Mouse (Mus musculus): ENCODE measurements around the gene Fbln5.

Gene Fbln5

GRCm38 (mm10) chr12:101807400-101807799 is 11.5 kb downstream of the Fbln5 start:
- peak in 1 of 2 experiments; percentile 31 for DNase-seq

DNA sequence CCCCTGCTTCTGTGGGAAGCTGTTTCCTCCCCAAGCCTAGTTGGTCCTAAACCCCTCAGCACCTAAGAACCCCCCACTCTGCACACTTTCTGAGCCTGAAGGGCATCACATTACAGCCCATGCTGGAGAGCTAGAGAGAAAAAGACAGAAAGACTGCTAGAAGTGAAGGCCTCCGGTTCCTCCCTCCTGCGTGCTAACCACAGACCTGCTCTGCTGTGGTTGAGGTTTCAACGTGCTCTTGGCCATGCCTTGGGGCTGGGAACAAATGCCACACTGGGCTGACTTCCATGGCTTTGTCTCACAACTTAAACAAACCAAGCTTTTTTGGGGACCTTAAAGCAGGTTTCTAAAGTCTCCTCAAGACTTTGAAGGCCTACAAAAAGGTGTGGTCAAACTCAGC is 16.4 kb downstream of the Fbln5 start:
- DNase-seq: no peak

DNA sequence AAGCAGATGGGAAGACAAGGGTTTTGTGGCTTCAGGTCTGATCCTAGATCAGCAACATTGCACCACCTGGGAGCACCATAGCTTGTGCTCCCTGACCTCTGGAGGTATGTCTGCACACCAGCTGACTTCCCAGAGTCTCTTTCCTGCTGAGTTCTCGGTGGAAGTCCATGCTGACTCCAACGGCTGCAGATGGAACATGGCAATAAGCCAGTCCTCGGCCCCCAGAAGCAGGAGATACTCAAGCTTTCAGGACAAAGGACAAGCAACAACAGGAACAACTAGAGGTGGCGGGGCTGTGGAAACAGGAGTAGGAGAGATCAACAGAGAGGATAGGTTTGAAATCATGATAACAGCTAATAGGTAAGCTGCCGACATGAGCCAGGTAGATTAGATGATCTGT is 17.1 kb downstream of the Fbln5 start:
- DNase-seq: no peak

GRCm38 (mm10) chr12:101801051-101801450 is 17.8 kb downstream of the Fbln5 start:
- no peak for DNase-seq

- no peak for DNase-seq
Measured at GRCm38 (mm10) chr12:101798189-101798922, 20.5 kb downstream of the Fbln5 start.

GRCm38 (mm10) chr12:101794458-101794857 is 24.4 kb downstream of the Fbln5 start:
- peak; percentile 57 to 70 for DNase-seq

DNA sequence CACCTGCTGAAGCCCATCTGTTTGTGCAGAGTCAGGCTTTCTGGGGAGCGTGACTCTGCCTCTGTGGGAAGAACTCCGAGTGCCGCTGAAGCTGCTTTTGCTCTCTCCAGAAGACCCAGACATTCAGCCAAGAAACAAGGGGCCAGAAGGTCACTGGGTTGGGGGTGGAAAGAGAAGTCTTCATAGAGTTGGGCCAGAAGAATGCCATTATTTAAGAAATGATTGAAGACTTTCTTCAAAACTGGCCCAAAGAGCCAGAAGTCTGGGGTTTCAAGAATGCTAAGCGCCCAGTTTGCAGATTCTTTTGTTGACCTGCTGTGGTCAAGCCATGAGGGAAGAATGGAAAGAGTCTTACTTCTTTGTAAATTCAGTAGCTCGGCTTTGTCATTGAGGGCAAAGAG is 25.6 kb downstream of the Fbln5 start:
- peak; percentile 55 to 65 for DNase-seq

DNA sequence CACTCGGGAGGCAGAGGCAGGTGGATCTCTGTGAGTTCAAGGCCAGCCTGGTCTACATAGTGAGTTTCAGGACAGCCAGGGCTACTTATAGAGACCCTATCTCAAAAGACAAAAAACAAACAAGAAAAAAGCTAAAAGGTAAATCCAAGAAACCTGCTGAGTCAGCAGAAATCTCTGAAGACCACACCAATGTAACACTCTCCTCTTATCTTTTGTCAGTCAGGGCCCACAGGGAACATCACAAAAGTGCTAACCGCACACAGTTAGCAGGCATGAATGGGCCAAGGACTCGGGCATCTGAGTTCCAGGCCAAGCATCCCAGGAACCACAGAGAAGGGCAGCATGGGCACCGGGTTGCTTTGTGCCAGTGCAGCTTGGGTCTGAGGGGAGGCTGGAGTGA is 26.2 kb downstream of the Fbln5 start:
- no peak for DNase-seq

GRCm38 (mm10) chr12:101789767-101790166 is 29.1 kb downstream of the Fbln5 start:
- DNase-seq: no peak

GRCm38 (mm10) chr12:101789250-101789649 is 29.6 kb downstream of the Fbln5 start:
- no peak for DNase-seq

DNA sequence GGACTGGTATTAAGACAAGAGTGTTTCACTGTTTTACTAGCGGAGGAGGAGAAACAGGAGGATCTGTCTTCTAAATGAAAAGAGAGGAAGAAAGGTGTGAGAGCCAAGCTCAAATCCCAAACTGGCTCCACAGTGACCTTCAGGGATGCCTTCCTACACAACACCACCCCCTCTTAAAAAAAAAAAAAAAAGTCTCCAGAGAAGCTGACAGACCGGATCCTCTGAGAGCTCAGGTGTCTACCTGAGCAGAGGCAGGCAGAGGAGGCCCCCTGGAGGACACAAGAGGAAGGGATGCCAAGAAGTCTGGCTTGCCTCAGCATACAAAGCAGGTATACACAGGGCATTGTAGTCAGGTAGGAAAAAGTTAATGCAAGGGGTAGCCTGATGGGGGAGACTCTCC is 36.1 kb downstream of the Fbln5 start:
- DNase-seq: no peak

GRCm38 (mm10) chr12:101780915-101781314 is 37.9 kb downstream of the Fbln5 start:
- DNase-seq: no peak

DNA sequence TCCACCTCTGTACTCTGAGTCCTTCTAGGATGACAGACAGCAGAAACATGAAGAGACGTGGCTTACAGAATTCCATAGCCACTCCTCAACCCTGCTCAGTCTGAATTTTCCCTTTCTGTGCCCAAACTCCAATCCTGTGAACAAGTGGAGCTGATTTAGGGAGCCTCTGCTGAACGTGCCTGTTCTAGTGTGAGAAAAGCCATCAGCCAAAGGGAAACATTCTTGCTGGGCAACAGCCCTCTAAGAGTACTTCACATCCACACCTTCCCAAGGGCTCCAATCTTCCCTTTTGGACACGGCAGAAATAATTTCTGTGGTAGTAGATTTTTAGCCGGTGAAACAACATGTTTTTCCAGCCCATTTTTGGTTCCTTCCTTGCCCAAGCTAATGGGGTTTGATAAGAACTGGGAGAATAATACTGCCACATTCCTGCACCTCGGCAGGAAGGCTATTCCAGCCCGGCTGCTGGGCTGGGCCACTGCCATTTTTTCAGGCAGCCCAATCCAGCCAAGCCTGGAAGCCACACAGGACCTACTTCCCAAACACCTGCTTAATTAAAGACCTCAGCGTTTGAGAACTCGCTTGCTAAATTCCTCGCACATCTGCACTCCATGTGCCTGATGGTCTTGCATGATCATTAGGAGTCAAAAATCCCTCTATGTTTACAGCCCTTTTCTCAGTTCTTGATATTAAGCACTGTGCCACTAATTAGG is 41.1 kb downstream of the Fbln5 start:
- no peak for DNase-seq

GRCm38 (mm10) chr12:101776383-101776782 is 42.5 kb downstream of the Fbln5 start:
- DNase-seq: no peak

- no peak for DNase-seq
Measured at GRCm38 (mm10) chr12:101774116-101774515, 44.7 kb downstream of the Fbln5 start.

- DNase-seq: no peak
Measured at GRCm38 (mm10) chr12:101772962-101773361, 45.9 kb downstream of the Fbln5 start.

DNA sequence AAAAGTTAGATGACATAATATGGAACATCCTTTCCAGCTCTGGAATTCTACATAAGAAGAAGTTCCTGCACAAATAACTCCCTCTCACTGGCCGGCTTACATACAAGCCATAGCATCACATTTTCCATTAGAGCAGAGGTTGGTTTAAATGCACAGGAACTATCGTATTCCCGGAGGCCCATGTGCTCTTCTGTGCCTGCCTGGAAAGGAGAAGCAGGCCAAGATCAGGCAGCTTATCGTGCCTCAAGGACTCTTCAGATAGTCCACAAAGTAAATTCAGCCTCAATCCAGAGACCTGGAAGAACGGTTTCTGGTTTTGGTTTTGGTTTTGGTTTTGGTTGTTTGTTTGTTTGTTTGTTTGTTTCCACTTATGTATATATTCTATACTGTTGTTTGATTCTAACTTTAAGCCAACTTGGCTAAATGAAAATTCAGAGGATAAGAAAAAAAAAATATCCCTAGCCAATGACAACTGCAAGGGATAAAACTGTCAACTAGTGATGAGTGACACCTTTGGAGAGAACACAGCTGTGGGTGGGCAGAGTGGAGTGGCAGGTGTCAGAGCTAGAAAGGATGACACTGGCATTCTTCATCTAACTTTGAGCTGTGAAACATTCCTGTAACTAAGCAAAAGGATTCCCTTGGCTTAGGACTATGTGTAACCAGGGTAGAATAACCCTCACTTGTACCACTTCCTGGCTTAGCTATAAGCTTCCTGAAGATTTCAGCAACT is 48.4 kb downstream of the Fbln5 start:
- no peak for DNase-seq

DNA sequence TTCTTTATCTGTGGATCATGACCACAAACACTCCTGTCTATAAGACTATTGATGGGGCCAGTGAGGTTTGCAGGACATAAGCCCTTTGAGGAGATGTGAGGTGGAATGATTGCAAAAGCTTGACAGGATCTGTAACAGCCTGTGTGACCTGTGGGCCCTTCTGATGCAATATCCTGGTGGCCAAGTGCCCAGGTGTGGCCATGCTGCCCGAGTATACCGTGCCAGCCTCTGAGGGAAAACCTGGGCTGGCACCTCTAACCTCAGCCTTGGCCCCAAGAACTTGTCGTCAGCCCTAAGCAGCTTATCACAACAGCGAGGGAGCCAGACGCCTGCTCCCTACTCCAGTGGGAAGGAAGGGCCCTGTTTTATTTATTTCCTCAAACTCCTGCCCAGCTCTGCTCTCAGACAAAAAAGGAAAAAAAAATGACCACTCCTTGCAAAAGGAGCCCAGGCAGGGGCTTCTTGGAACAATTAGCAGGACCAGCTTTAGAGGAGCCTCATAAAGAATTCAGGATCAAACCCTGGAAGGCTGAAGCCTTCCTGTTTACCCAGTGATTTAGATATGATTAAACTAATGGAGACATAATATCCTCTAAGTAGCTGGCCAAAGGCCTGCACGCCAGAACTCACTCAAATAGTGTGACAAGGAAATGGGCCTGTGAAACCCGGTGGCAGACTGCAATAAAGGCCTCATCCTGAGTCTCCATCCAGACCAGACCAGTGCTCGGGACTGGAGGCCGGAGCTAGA is 51.4 kb downstream of the Fbln5 start:
- peak; percentile 18 to 20 for DNase-seq

- DNase-seq: no peak
Measured at GRCm38 (mm10) chr12:101766228-101766852, 52.5 kb downstream of the Fbln5 start.

GRCm38 (mm10) chr12:101764870-101765269 is 54.0 kb downstream of the Fbln5 start:
- DNase-seq: no peak

- no peak for DNase-seq
Measured at GRCm38 (mm10) chr12:101763065-101763464, 55.8 kb downstream of the Fbln5 start.

DNA sequence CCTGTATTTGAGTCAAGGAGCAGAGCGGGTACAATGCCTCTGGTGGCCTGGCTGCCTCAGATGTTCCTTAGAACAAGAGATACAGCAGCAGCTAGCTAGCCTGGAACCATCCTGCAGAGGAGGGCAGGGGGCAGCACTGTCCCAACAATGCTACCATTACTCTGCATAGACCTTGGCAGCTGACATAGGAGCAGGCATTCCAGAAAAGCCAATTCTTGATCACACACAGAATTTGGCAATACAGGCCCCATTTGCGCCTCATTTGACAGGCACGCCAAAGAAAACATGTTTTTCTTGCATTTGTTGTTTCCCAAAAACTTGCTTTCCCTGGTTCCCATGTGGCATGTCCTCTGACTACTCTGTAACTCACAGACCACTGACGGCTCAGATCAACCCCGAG is 56.8 kb downstream of the Fbln5 start:
- no peak for DNase-seq

All from kidney, adult 8-10 months (tissue).